Mouse (Mus musculus) midbrain, embryonic 14.5 days (tissue): ENCODE measurements around the gene Agrp. TPM values are rescaled to one million over a fixed set of nuclear protein-coding genes. Genes with fewer than 3 reads are reported as not detected.

Source experiments
- ATAC-seq: fragments of 200-750 bp; cut with Nextera tagmentation; 2 replicates; pipeline ENCODE4 v1.8.0; 2017; ENCODE audit warnings: moderate number of reproducible peaks, moderate library complexity; ENCODE audit not compliant: low FRiP score, low TSS enrichment
- DNase-seq: peaks from one replicate; pipeline ENCODE4 v3.0.0-alpha.2; 2015
- H3K27ac ChIP-seq: fragments of 300-500 bp; sonication (generic); replicated peaks from 2 replicates; pipeline ENCODE4 v1.5.1; 2014; ENCODE audit warnings: mild to moderate bottlenecking, low read depth, low read length, moderate library complexity
- H3K27me3 ChIP-seq: fragments of 300-500 bp; sonication (generic); 2 replicates; pipeline ENCODE4 v1.6.1; 2014; ENCODE audit warnings: low read length, control low read depth, mixed read lengths; ENCODE audit not compliant: control insufficient read depth, insufficient read depth
- H3K36me3 ChIP-seq: fragments of 300-500 bp; sonication (generic); 2 replicates; pipeline ENCODE4 v1.6.1; 2014; ENCODE audit warnings: low read length, control low read depth; ENCODE audit not compliant: control insufficient read depth, insufficient read depth
- H3K4me1 ChIP-seq: fragments of 300-500 bp; sonication (generic); 2 replicates; pipeline ENCODE4 v1.6.1; 2014; ENCODE audit warnings: mild to moderate bottlenecking, antibody characterized with exemption, low read length, control low read depth; ENCODE audit not compliant: control insufficient read depth, insufficient read depth
- H3K4me2 ChIP-seq: fragments of 300-500 bp; sonication (generic); 2 replicates; pipeline ENCODE4 v1.6.1; 2014; ENCODE audit warnings: mild to moderate bottlenecking, low read length, moderate library complexity
- H3K4me3 ChIP-seq: fragments of 300-500 bp; sonication (generic); replicated peaks from 2 replicates; pipeline ENCODE4 v1.5.1; 2014; ENCODE audit warnings: low read depth, low read length
- H3K9ac ChIP-seq: fragments of 300-500 bp; sonication (generic); replicated peaks from 2 replicates; pipeline ENCODE4 v1.6.1; 2014; ENCODE audit warnings: mild to moderate bottlenecking, low read length, moderate library complexity
- H3K9me3 ChIP-seq: fragments of 300-500 bp; sonication (generic); 2 replicates; pipeline ENCODE4 v1.6.1; 2016; ENCODE audit warnings: low read length, control low read depth, mixed read lengths; ENCODE audit not compliant: control insufficient read depth
- WGBS: fragments of 180-500 bp; shearing (Covaris S2); extraction: QIAGEN DNeasy Blood & Tissue Kit; methylation state at CpG from one replicate; pipeline ENCODE4 v1.1.7; 2014; 5-methylcytosine and 5-hydroxymethylcytosine counted together
- polyA plus RNA-seq: library from polyadenylated mRNA; unstranded; fragments of >200 nt; fragmentation: Nextera tagmentation; extraction: Ambion mirVana; gene quantifications from 2 replicates; pipeline ENCODE4 v1.2.1, GENCODE M21; 2014

Gene Agrp
- polyA plus RNA-seq, 1 experiment from 2014 or later = 1.1 TPM

DNA sequence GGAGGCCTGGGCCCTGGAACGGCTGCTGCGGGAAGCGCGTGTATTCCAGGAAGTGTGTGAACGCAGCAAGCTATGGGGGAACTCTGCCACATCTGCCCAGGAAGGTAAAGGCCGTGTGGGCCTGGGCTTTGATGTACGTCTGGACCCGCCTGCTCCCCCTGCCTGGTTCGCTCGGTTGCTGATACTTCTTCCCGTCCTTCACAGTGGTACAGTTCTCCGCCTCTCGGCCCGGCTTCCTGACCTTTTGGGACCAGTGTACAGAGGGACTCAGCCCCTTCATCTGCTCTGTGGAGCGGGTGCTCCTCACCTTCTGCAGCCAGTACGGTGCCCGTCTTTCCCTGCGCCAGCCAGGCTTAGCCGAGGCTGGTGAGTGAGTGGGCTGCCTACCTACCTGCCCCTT lies 17.0 kb downstream of the Agrp start:
- no peaks in the 10 kb centered on the region for H3K27me3 ChIP-seq
- WGBS = 93% methylated on average over 19 of the region's 19 CpGs
- H3K9me3 ChIP-seq = no peaks in the 10 kb centered on the region
- DNase-seq (no peak), ATAC-seq (no peak; the same call in 1 of the 2 replicates)
- no peak overlapping the region for H3K4me2 ChIP-seq
- peaks cover 79% of the 10 kb centered on the region for H3K36me3 ChIP-seq
- H3K9ac ChIP-seq = no peak overlapping the region
- H3K27ac ChIP-seq = no peak overlapping the region
- H3K4me1 ChIP-seq = no peaks in the 10 kb centered on the region
- H3K4me3 ChIP-seq = no peak overlapping the region

DNA sequence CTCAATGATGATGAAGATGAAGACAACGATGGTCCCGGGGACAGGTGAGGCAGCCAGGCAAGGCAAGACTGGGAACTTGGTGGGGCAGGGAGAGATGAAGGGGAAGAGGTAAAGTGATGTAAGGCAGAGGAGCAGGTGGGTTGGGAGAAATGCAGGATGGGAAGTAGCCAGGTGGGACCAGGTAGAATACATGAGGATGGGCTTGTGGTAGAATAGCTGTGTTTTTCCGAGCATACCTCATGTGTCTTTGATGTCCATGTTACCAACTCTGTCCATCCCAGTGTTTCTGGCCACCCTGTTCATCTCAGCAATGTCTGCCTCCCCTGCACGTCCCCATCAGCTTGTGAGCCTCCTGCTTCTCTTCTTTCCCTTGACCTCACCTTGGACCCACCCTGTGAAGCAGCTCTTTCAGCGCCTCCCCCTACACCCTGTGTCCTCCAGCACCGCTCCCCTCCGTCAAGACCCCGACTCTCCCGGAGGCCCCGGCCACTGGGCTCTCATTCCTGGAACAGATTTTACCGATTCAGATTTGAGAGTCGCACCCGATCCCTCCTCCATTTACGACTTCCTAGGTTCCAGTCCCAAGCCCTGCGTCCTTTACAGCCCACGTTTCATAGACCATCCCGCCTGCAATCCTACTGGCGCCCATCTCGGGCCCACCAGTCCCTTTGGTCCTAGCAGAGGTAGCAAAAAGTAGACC lies 18.2 kb downstream of the Agrp start:
- DNase-seq (no peak), ATAC-seq (no peak)
- WGBS = 94% methylated on average over 19 of the region's 19 CpGs
- Histone ChIP-seq H3K9ac (no peak overlapping the region), H3K4me1 (peaks cover 3% of the 10 kb centered on the region), H3K27ac (no peak overlapping the region), H3K9me3 (no peaks in the 10 kb centered on the region), H3K4me2 (no peak overlapping the region), H3K4me3 (no peak overlapping the region), H3K36me3 (peaks cover 85% of the 10 kb centered on the region), H3K27me3 (no peaks in the 10 kb centered on the region)

DNA sequence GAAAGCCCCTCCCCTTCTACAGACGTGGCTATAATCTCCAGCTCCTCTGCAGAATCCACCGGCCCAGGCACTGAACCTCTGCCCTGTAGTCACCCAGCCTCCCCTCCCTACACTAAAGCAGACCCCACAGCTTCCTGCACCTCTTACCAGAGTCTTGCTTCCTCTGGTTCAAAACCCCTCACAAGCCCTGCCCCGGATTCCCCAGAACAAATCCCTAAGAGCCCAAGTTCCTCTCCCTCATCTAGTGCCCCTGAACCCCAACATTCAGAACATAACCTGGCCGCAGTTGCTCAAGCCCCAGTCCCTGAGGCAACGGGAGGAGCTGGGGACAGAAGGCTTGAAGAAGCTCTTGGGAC lies 18.9 kb downstream of the Agrp start:
- H3K4me1 ChIP-seq = peaks cover 8% of the 10 kb centered on the region
- DNase-seq (no peak), ATAC-seq (no peak)
- no peaks in the 10 kb centered on the region for H3K9me3 ChIP-seq
- H3K9ac ChIP-seq = no peak overlapping the region
- H3K4me2 ChIP-seq = no peak overlapping the region
- WGBS = 91% methylated on average over 5 of the region's 5 CpGs
- peaks cover 78% of the 10 kb centered on the region for H3K36me3 ChIP-seq
- H3K27me3 ChIP-seq = no peaks in the 10 kb centered on the region
- H3K27ac ChIP-seq = no peak overlapping the region
- H3K4me3 ChIP-seq = no peak overlapping the region

DNA sequence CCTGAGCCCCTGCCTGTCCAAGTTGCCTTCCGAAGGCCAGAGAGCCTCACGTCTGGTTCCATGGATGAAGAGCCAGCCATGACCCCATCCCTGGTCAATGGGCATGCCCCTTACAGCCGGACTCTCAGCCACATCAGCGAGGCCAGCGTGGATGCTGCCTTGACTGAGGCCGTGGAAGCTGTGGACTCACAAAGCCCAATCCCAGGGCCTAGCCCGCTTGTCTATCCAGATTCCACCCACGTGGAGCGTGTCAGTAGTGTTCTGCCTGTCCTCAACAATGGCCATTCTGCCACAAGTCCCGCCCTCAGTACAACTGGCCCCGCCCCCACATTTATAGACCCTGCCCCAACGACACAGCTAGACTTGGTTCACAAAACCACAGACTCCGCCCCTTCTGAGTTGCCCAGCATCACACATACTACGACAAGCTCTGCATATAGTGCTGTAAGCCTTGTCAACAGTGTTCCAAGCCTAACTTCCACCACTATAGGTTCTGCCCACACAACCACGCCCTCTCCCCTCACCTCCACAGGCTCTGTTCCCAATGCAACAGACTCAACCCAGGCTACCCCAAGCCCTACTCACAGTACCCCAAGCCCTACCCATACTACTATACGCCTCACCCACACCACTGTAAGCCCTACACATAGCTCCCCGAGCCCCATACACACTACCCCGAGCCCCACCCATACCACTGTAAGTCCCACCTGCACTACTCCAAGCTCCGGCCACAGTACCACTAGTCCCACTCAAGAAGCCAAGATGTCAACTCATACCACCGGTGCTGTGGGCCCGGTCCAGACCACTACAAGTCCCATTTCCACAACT lies 19.5 kb downstream of the Agrp start:
- H3K36me3 ChIP-seq = peaks cover 73% of the 10 kb centered on the region
- H3K27ac ChIP-seq = no peak overlapping the region
- DNase-seq (no peak), ATAC-seq (no peak)
- H3K4me1 ChIP-seq = peaks cover 8% of the 10 kb centered on the region
- no peaks in the 10 kb centered on the region for H3K9me3 ChIP-seq
- H3K9ac ChIP-seq = no peak overlapping the region
- H3K4me3 ChIP-seq = no peak overlapping the region
- WGBS = 92% methylated on average over 21 of the region's 21 CpGs
- H3K27me3 ChIP-seq = 0 out of 2 replicates have a peak, but pooled peaks cover 5% of the 10 kb centered on the region
- H3K4me2 ChIP-seq = no peak overlapping the region

DNA sequence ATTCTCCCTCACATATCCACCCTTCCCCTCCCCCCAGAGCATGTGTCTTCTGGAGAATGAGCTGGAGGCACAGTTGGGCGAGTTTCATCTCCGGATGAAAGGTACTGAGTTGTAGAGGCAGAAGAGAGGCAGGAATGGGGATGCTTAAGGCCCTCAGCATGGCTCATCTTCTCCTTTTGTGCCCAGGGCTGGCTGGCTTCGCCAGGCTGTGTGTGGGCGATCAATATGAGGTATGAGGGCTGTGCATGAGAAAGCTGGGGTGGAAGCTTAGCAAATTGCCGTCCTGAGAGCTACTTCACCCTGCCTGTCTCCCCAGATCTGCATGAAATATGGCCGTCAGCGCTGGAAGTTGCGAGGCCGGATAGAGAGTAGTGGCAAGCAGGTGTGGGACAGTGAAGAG lies 21.3 kb downstream of the Agrp start:
- Histone ChIP-seq H3K27me3 (peaks cover 13% of the 10 kb centered on the region), H3K4me3 (no peak overlapping the region), H3K9me3 (no peaks in the 10 kb centered on the region), H3K27ac (no peak overlapping the region), H3K4me2 (no peak overlapping the region), H3K4me1 (peaks cover 8% of the 10 kb centered on the region), H3K9ac (no peak overlapping the region), H3K36me3 (peaks cover 63% of the 10 kb centered on the region)
- no peak for ATAC-seq
- WGBS = 91% methylated on average over 9 of the region's 9 CpGs
- DNase-seq = no peak

DNA sequence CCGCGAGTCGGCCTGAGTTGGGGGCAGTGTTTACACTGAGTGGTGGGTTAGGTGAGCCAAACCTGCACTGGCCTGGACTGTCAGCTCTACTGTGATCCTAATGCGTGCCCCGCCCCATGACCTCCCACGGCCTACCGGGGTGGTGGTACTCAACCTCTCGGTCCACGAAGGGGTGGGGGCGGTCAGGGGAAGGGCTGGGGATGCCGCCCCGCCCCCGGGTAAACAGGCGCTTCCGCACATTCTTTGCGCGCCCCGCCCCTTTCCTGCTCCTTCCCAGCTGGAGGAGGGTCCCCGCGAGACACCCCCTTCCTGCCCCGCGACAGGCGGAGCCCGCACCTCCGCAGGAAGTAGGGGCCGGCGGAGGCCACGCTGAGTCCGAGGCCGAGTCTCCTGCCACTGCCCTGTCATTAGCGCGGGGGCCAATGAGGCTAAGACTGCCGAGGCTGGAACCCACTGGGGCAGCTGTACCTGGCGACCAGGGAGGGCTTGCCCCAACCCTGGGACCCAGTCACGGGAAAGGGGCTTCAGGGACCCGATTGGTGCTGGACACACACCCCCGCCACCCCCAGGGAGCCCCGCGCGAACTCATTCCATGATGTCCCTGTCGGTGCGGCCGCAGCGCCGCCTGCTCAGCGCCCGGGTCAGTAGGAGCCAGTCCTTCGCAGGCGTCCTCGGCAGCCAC lies 23.2 kb downstream of the Agrp start:
- H3K9me3 ChIP-seq = no peaks in the 10 kb centered on the region
- H3K27ac ChIP-seq = no peak overlapping the region
- H3K4me3 ChIP-seq = peak overlapping the region; percentile 40
- peaks cover 44% of the 10 kb centered on the region for H3K36me3 ChIP-seq
- H3K4me1 ChIP-seq = peaks cover 8% of the 10 kb centered on the region
- peak; percentile 38; the same call in 1 of the 2 replicates for ATAC-seq
- WGBS = 2% methylated on average over 50 of the region's 50 CpGs
- DNase-seq = peak; percentile 40
- H3K4me2 ChIP-seq = peak overlapping the region; percentile 81
- H3K9ac ChIP-seq = peak overlapping the region; percentile 55
- peaks cover 13% of the 10 kb centered on the region for H3K27me3 ChIP-seq

DNA sequence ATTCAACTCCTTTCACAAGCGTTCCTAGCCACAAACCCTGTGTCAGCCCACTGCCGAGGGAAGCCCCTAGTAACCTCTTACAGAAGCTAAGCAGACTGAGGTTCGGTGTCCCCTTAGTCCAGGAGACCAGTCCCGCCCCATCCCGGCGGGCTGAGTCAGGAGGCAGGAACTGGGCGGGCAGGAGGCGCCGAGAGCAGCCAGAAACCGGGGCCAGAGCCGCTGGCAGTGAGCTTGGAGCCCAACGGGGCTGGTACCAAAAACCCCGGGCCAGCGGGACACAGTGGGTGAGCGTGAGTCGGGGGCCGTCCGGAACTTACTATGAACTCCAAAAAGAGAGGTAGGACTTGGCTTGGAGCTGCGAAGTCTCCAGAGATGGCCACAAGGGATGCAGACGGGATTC lies 24.2 kb downstream of the Agrp start:
- peak; percentile 24 for DNase-seq
- Histone ChIP-seq H3K4me2 (peak overlapping the region; percentile 26; the same call in 1 of the 2 replicates), H3K36me3 (peaks cover 34% of the 10 kb centered on the region), H3K4me1 (peaks cover 8% of the 10 kb centered on the region), H3K9me3 (no peaks in the 10 kb centered on the region), H3K9ac (no peak overlapping the region), H3K27me3 (peaks cover 13% of the 10 kb centered on the region), H3K4me3 (no peak overlapping the region), H3K27ac (no peak overlapping the region)
- 4% methylated on average over 20 of the region's 20 CpGs for WGBS
- ATAC-seq = no peak

DNA sequence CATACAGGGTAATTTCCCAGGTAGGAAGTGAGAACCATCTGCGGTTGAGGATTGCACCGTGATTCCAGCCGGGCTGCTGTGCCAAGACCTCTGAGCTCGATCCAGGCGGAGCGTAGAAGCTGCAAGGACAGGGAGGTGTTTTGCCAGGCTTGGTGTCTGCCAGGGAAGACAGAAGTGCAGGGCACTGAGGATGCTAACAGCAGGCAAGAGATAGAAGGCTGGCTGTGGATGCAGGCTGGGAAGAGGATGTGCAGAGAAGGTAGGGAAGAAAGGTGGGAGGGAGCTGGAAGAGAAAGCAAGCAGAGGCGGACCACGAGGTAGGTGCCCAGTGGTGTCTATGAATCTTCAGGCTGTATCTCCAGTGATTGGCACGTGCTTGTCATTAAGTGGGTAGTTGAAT lies 25.4 kb downstream of the Agrp start:
- Histone ChIP-seq H3K4me3 (no peak overlapping the region), H3K9me3 (no peaks in the 10 kb centered on the region), H3K9ac (no peak overlapping the region), H3K27ac (no peak overlapping the region), H3K4me1 (peaks cover 18% of the 10 kb centered on the region), H3K27me3 (peaks cover 13% of the 10 kb centered on the region), H3K4me2 (no peak overlapping the region), H3K36me3 (peaks cover 22% of the 10 kb centered on the region)
- DNase-seq = no peak
- 83% methylated on average over 9 of the region's 9 CpGs for WGBS
- ATAC-seq = no peak
